Mouse (Mus musculus): ENCODE measurements around the gene Crocc2.

Gene Crocc2

GRCm38 (mm10) chr1:93216839-93217497, 48.4 kb downstream of the Crocc2 start:
- in situ Hi-C loops (cut with MboI), result no loop called here

GRCm38 (mm10) chr1:93217530-93217929, 49.0 kb downstream of the Crocc2 start:
- in situ Hi-C loops (cut with MboI), result no loop called here

- in situ Hi-C loops (cut with MboI), result no loop called here
Observed at GRCm38 (mm10) chr1:93220776-93221175, 52.3 kb downstream of the Crocc2 start.

DNA sequence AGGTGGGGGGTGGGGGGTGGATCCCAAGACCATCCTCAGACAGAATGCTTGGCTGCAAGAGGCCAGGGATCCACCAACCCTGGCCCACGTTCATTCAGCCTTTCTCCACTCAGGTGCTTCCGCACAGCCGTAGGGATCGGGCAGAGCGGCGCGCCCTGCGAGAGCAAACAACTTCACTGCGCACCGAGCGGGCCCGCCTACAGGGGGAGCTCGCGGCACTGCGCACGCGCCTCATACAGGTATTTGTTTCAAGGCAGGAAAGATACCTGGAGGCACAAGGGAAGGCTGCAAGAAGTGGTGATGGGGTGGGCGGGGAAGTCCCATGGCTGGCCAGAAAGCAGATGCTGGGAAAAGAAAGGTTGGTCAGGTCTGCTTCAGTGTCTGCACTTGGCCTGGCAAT, 55.4 kb downstream of the Crocc2 start:
- in situ Hi-C loops (cut with MboI), result no loop called here

GRCm38 (mm10) chr1:93225226-93225625, 56.7 kb downstream of the Crocc2 start:
- in situ Hi-C loops (cut with MboI), result no loop called here

- in situ Hi-C loops (cut with MboI), result no loop called here
Observed at GRCm38 (mm10) chr1:93225731-93226520, 57.4 kb downstream of the Crocc2 start.

- in situ Hi-C loops (cut with MboI), result no loop called here
Observed at GRCm38 (mm10) chr1:93227303-93227975, 58.9 kb downstream of the Crocc2 start.

- in situ Hi-C loops (cut with MboI), result no loop called here
Observed at GRCm38 (mm10) chr1:93227976-93228365, 59.4 kb downstream of the Crocc2 start.

DNA sequence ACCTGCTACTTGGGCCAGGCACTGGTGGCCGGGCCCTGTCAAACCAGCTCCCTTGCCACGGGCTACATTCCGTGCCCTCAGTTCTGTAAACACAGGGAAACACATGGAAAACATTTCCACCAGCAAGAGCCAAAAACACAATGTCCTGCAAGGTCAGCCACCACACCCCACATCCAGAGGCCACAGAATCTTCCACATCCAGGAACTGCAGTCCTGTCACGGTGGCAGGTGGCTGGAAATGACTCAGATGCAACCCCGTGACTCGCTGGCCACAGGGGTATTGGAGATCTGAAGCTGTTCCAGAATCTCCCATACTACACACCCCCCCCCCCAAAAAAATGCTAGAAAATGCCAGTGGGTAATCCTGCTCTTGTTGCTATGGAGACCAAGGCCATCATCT, 60.7 kb downstream of the Crocc2 start:
- in situ Hi-C loops (cut with MboI), result no loop called here

DNA sequence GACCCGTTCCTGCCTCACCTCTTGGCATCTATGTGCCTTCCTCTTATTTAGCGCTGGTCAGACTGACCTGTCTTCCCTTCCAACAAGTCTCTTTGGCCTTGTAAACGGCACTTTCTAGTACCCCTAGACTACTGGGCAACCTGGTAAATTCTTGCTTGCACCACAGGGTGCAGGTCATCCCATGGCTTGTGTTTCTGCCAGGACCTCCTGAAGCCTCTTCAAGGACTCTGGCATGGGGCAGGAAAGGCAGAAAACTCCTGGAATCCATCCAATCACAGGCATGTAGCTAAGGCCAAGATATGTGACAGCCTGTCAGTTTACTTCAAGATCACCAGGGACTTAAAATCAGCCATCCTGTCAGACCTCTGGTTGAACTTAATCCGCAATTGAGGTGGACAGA, 61.1 kb downstream of the Crocc2 start:
- in situ Hi-C loops (cut with MboI), result no loop called here

GRCm38 (mm10) chr1:93235576-93236544, 67.3 kb downstream of the Crocc2 start, which contains the start of gene Sned1:
Sned1 (plus strand) TSS chr1:93235841.
- in situ Hi-C loops (cut with MboI), result no loop called here

DNA sequence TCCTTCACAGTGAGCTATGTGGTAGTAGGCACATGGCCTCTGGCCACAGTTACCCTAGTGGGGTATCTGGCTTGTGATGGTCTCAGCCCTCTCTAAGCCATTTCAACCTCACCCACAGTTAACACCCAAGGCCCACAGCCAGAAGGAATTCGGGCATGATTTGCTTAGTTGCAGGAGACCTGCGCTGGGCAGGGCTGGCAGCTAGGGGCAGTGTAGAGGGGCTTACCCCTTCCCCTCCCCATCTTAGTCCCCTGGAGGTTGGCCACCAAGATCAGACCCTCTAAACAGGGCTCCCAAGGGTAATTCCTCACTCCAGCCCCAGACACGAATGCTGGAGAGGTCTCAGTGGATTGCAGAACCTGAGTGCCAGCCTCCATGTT, 68.0 kb downstream of the Crocc2 start:
- in situ Hi-C loops (cut with MboI), result no loop called here

DNA sequence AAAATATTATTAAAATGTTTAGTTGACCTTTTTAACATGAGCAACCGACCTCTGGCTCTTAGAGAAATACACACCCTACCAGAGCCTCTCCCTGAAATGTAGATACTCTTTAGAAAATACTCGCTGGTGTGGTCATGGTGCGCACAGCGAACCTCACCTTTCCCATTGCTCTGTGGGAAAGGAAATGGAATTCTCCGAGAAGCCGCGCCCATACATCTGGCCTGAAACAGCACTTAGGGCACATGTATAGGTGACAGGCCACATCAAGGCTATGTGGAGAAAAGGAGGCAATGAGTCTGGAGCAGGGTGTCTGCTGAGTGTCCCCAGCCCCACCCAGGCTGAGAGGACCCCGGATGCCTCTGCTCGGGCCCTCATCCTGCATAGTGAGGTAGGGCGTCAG, 69.2 kb downstream of the Crocc2 start:
- in situ Hi-C loops (cut with MboI), result no loop called here

- in situ Hi-C loops (cut with MboI), result no loop called here
Observed at GRCm38 (mm10) chr1:93238201-93238600, 69.7 kb downstream of the Crocc2 start.

DNA sequence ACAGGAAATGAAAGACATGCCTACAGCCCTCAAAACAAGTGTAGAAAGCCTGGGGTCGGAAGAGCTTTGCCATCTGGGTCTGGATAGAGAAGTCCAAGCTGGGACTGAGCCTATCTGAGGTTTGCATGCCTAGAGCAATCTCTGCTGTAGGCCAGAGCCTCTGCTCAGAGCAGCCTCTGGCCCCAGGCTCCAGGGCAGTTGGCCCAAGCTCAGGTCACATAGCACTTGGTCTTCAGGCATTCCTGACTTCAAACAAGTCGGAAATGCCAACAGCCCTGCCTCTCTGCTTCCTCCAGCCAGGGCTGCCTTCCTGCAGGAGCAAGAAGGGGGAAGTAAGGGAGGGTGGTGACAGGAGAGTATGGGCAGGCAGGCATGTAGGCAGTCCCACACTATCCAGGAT, 77.4 kb downstream of the Crocc2 start:
- in situ Hi-C loops (cut with MboI), result no loop called here

DNA sequence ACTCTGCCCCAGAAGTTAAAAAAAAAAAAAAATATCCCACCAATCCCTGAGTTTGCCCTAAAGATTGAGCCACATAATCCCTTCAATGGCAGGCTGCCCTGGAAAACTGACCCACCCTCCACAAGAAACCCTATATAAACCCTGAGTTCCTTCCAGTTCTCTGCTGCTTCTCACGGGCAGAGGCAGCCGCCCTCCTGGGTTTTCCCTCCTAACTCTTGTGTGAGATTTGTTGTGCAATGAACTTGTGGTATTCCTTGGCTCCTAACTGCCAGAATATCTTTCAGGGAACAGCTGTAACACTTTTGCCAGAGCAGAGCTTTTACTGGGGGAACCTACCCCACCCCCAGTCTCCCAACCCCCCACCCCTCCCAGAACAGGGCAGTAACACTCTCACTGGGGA, 84.1 kb downstream of the Crocc2 start:
- in situ Hi-C loops (cut with MboI), result no loop called here

GRCm38 (mm10) chr1:93255761-93256160, 87.2 kb downstream of the Crocc2 start:
- in situ Hi-C loops (cut with MboI), result no loop called here

- in situ Hi-C loops (cut with MboI), result no loop called here
Observed at GRCm38 (mm10) chr1:93257560-93257959, 89.0 kb downstream of the Crocc2 start.

GRCm38 (mm10) chr1:93267207-93267606, 98.7 kb downstream of the Crocc2 start:
- in situ Hi-C loops (cut with MboI), result no loop called here

- in situ Hi-C loops (cut with MboI), result no loop called here
Observed at GRCm38 (mm10) chr1:93268246-93268645, 99.7 kb downstream of the Crocc2 start.

DNA sequence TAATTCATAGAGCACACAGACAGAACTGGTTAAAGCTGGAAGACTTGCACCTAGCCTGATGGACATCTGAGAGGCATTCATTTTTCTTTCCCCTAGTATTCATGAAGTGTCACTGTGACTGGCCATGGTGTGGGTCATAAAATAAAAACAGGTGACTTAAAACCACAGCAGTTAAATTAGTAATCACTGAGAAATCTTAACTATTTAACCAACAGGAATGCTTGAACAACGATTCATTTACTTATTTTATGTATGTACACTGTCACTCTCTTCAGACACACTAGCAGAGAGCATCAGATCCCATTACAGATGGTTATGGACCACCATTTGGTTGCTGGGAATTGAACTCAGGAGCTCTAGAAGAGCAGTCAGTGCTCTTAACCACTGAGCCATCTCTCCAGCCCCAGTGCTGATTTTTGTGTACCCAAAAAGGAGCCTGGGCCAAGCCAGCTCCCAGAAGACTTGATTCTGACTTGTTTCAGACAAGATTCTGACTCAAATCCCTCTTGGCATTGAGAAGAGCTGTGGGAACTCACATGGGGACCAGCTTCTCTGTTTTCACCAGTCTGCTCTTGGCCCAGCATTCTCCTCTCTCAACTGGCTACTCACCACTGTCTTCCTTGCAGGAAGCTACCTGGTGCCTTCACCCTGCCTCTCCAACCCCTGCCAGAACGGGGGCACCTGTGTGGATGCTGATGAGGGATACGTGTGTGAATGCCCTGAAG, 102.2 kb downstream of the Crocc2 start:
- in situ Hi-C loops (cut with MboI), result no loop called here

Measured in mature B cell (primary cell).